Mouse (Mus musculus) ES-Bruce4 (cell line): Measurements from ENCODE around the gene Sgsm3.

Experiments
- CTCF ChIP-seq: IDR thresholded peaks from one replicate; pipeline ENCODE4 v1.8.1; 2011; ENCODE audit warnings: low read depth, low read length
- EP300 ChIP-seq: IDR thresholded peaks from 2 replicates; pipeline ENCODE4 v1.6.1; 2011; ENCODE audit warnings: low read depth, low read length; ENCODE audit not compliant: insufficient read depth

DNA sequence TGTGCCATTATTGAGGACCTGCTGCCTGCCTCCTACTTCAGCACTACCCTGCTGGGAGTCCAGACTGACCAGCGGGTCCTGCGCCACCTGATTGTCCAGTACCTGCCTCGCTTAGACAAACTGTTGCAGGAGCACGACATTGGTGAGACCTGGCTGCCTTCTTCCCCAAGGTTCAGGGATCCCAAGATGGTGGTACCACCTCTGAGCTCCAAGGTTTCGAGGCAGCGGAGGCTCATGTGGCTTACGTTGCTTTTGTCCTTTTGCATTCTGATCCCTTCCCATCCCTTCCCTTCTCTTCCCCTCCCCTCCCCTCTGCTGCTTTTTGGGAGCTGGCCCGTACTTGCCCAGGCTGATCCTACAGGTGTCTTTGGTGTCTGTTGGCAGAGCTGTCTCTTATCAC lies 30.3 kb downstream of the Sgsm3 start:
- TF ChIP-seq CTCF (no peak), EP300 (no peak)
